Mouse (Mus musculus) ES-Bruce4 (cell line): ENCODE results near the gene A3galt2.

Source experiments
- CTCF ChIP-seq: IDR thresholded peaks from one replicate; pipeline ENCODE4 v1.8.1; 2011; ENCODE audit warnings: low read depth, low read length
- EP300 ChIP-seq: IDR thresholded peaks from 2 replicates; pipeline ENCODE4 v1.6.1; 2011; ENCODE audit warnings: low read depth, low read length; ENCODE audit not compliant: insufficient read depth
- POLR2A ChIP-seq: IDR thresholded peaks from one replicate; pipeline ENCODE4 v1.8.1; 2011; ENCODE audit warnings: low read length; ENCODE audit not compliant: insufficient read depth

- TF ChIP-seq CTCF (no peak), POLR2A (no peak), EP300 (no peak)
These were observed 14.3 kb upstream of the A3galt2 start for GRCm38 (mm10) chr4:128740878-128741277.
